Mouse (Mus musculus): ENCODE data around the gene Pank3. TPM values are rescaled to one million over a fixed set of nuclear protein-coding genes. Genes with fewer than 3 reads are reported as not detected.
A peak's percentile ranks its signal among the peaks of the same experiment; 100 is the strongest.
"Not testable (repeated sequence)": the region's sequence is repeated elsewhere in the genome, so short reads cannot be mapped to it uniquely, and the experiment has no call there.

The Pank3 gene
- total RNA-seq, 2 experiments from 2014 or later: 50.9 to 51.4 TPM

GRCm38 (mm10) chr11:35834022-35834760 lies 64.9 kb downstream of the Pank3 start, which contains the start of gene Rars:
TSS of gene Rars (minus strand) at chr11:35834506.
- peak; percentile 96 for DNase-seq (ENCODE audit: low spot score in 2 of 2)
- intact Hi-C loops (cut with DNase I): loop anchor here (5.0 kb wide), 2 partner anchors 57 to 168 kb away; no protein-coding TSS in a partner anchor

DNA sequence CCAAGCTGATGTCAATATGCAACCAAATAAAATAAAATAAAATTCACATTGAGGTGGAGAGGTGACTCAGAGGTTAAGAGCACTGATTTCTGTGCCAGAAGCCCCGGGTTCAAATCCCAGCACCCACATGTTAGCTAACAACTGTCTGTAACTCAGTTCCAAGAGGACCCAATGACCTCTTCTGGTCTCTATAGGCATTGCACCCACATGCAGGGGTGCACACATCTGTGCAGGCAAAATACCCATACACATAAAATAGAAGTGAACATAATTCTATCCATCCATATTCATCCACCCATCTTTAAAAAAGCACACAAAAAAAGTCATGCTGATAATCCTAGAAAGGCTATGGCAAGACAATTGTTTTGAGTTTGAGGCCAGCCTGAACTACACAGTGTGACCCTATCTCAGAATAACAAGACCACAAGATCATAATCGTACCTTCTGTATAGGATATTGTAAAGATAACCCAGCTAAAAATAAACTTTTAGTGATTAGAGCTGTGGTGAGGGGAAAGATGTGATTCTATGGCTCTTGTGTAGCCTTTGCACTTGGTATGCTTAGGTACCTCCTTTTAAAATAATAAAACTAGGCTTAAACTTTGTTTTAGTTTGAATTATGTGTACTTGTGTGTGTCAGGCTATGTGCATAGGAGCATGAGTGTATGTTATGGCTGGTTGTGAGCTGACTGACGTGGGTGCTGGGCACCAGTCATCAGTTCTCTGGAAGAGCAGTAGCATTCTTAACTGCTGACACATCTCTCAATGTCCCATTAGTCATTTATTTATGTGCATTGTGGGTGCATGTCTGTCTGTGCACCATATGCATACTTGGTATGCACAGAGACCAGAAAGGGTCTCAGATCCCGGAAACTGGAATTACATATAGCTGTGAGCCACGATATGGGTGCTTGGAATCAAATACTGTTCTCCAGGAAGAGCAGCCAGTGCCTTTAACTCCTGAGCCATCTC lies 68.2 kb downstream of the Pank3 start:
- intact Hi-C loops (cut with DNase I): no loop called here
- DNase-seq (ENCODE audit: low spot score in 2 of 2): no peak

GRCm38 (mm10) chr11:35838345-35839338 lies 69.4 kb downstream of the Pank3 start:
- DNase-seq (ENCODE audit: low spot score in 2 of 2): peak; percentile 68
- intact Hi-C loops (cut with DNase I): no loop called here

- DNase-seq (ENCODE audit: low spot score in 2 of 2): no peak
- intact Hi-C loops (cut with DNase I): no loop called here
Measured at GRCm38 (mm10) chr11:35840282-35840681, 71.0 kb downstream of the Pank3 start.

DNA sequence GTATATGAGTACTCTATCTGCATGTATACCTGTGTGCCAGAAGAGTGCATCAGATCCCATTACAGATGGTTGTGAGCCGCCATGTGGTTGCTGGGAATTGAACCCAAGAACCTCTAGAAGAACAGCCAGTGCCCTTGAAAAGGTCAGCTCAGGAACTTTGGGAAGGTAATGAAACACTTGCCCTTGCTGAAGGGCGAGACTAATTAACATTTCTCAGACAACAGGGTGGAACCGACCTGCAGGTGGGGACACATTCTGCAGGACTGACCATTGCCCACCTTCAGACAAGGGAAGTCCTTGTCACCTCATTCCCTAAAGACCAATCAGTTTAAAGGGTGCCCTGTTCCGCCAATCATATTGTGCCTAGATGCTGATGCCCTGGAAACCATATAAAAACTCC lies 71.5 kb downstream of the Pank3 start:
- intact Hi-C loops (cut with DNase I); DNase-seq (ENCODE audit: low spot score in 2 of 2): not testable (repeated sequence)

Small RNA genes within 50 kb of the gene (microRNA-seq; reads per million reads assigned to microRNA genes)
- gene Mir103-1: 5.4 to 8.2 reads per million in 2 experiments

Other genes starting within 250 kb of the Pank3 start
- 10 to 100 TPM; 48.7 to 50.3 TPM for gene Fbll1, start 29.4 kb downstream of the Pank3 start, total RNA-seq (2021)
- gene Rars, start 65.0 kb downstream of the Pank3 start, total RNA-seq (2021): 10 to 100 TPM; 45.4 to 47.9 TPM
- gene Wwc1, start 211.0 kb downstream of the Pank3 start, total RNA-seq (2021): 100 to 1,000 TPM; 151 to 159 TPM

Measured in left cerebral cortex, postnatal 14 days (tissue).